Mouse (Mus musculus) bone marrow macrophage, adult 2 months (primary cell): Measurements from ENCODE around the gene Spocd1. TPM values are rescaled to one million over a fixed set of nuclear protein-coding genes. Genes with fewer than 3 reads are reported as not detected.
A peak's percentile ranks its signal among the peaks of the same experiment; 100 is the strongest.

ENCODE experiments used
- H3K27ac ChIP-seq: 2 replicates; pipeline ENCODE4 v1.5.1; 2012; ENCODE audit warnings: low read depth, low read length; ENCODE audit not compliant: insufficient read depth
- H3K4me1 ChIP-seq: 2 replicates; pipeline ENCODE4 v1.6.1; 2012; ENCODE audit warnings: low read length; ENCODE audit not compliant: control insufficient read depth, insufficient read depth
- H3K4me3 ChIP-seq: 2 replicates; pipeline ENCODE4 v1.5.1; 2012; ENCODE audit warnings: mild to moderate bottlenecking, low read length, moderate library complexity; ENCODE audit not compliant: insufficient read depth
- CTCF ChIP-seq: IDR thresholded peaks from 2 replicates; pipeline ENCODE4 v1.5.1; 2012; ENCODE audit warnings: low read depth, mild to moderate bottlenecking, low read length, moderate library complexity
- POLR2A ChIP-seq: IDR thresholded peaks from 2 replicates; pipeline ENCODE4 v1.6.1; 2012; ENCODE audit warnings: mild to moderate bottlenecking, low read depth, low read length, borderline replicate concordance
- polyA plus RNA-seq: library from polyadenylated mRNA; stranded (reverse); fragments of >200 nt; gene quantifications from 2 replicates; pipeline ENCODE4 v1.2.4, GENCODE M21; 2012; ENCODE audit not compliant: missing spikeins, insufficient read depth, insufficient read length

Gene Spocd1
- polyA plus RNA-seq, 1 experiment: not detected

- no peak overlapping the region for H3K4me3 ChIP-seq
- no peak for TF ChIP-seq POLR2A
- TF ChIP-seq CTCF: no peak
Observed at GRCm38 (mm10) chr4:129995255-129995654, 66.2 kb downstream of the Spocd1 start.

GRCm38 (mm10) chr4:129996015-129996414 is 67.0 kb downstream of the Spocd1 start:
- Histone ChIP-seq H3K4me3 (no peak overlapping the region), H3K27ac (no peak overlapping the region), H3K4me1 (no peaks in the 10 kb centered on the region)
- TF ChIP-seq CTCF (no peak), POLR2A (no peak)

More at GRCm38 (mm10) chr4:129995255-129995654, 66.2 kb downstream of the Spocd1 start:
- Histone ChIP-seq H3K4me1 (no peaks in the 10 kb centered on the region), H3K27ac (no peak overlapping the region)

DNA sequence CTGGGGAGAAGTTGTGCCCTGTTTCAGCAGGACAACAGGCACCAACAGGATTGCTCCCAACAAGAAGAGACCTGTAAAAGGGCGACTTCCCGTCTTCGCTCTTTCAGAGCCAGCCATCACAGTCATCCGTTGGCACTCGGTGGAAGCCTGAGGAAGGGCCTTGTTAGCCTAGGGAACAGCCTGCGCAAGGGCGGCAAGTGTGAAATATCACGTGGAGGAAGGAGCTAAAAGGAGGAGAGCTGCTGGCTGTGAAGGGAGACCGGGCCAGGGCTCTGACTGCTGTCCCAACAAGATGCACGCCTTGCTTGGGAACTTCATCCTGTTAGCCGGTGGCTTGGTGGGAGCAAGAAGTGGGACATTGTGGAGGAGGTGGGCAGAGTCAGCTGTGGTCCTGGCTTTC is 69.1 kb downstream of the Spocd1 start:
- H3K4me3 ChIP-seq: no peak overlapping the region
- H3K4me1 ChIP-seq: peaks cover 7% of the 10 kb centered on the region
- H3K27ac ChIP-seq: no peak overlapping the region
- TF ChIP-seq POLR2A: no peak
- TF ChIP-seq CTCF: no peak

DNA sequence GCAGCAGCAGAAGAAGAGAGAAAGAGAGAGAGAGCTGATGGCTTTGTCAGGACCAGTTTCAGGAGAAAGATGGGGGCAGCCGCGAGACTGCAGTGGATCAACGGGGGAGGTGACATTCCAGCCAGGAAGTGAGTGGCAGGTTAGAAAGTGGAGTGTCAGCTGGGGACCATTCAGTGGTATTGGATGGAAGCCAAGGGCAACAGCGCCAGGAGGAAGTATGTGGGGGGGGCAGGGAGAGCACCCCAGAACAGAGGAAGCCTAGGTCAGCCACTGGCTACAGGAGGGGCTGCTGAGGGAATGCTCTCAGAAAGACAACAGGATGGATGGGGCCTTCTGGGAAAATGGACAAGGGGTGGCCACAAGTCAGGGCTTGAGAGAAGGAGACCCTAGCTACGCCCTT is 72.7 kb downstream of the Spocd1 start:
- H3K27ac ChIP-seq: no peak overlapping the region
- no peak overlapping the region for H3K4me3 ChIP-seq
- no peak for TF ChIP-seq POLR2A
- TF ChIP-seq CTCF: no peak
- H3K4me1 ChIP-seq: peaks cover 7% of the 10 kb centered on the region

- Histone ChIP-seq H3K4me1 (peaks cover 7% of the 10 kb centered on the region), H3K27ac (no peak overlapping the region), H3K4me3 (no peak overlapping the region)
- TF ChIP-seq CTCF (no peak), POLR2A (no peak)
Observed at GRCm38 (mm10) chr4:130002157-130002556, 73.1 kb downstream of the Spocd1 start.

GRCm38 (mm10) chr4:130005593-130005992 is 76.5 kb downstream of the Spocd1 start:
- Histone ChIP-seq H3K4me1 (peaks cover 7% of the 10 kb centered on the region), H3K4me3 (no peak overlapping the region), H3K27ac (no peak overlapping the region)
- TF ChIP-seq POLR2A (no peak), CTCF (no peak)

DNA sequence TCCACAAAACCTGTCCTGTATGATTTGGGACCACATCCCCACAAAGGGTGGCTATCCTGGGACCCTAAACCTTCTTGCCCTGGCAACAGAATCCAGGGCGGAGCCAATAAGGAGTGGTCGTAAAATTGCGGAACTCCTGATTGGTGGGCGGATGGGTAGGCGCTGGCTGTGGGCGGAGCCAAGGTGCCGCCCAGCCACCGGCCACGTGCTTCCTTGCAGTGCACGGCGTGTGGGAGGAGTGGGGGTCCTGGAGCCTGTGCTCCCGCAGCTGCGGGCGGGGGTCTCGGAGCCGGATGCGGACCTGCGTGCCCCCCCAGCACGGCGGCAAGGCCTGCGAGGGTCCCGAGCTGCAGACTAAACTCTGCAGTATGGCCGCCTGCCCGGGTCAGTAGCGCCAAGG is 77.5 kb downstream of the Spocd1 start:
- peak overlapping the region; percentile 42 for H3K4me3 ChIP-seq
- H3K4me1 ChIP-seq: peaks cover 5% of the 10 kb centered on the region
- no peak overlapping the region for H3K27ac ChIP-seq
- no peak for TF ChIP-seq CTCF
- no peak for TF ChIP-seq POLR2A

Other genes with a start within 250 kb of the Spocd1 start
- gene Tmem39b, start 232.4 kb upstream of the Spocd1 start, polyA plus RNA-seq: 10.7 and 12.8 TPM in 2 replicates
- 67.0 and 67.1 TPM in 2 replicates for gene Khdrbs1, start 186.9 kb upstream of the Spocd1 start, polyA plus RNA-seq
- 365 TPM in 2 replicates for gene Ptp4a2, start 118.0 kb upstream of the Spocd1 start, polyA plus RNA-seq
- gene Adgrb2, start 55.6 kb downstream of the Spocd1 start, polyA plus RNA-seq: not detected in 2 replicates
- gene Col16a1, start 118.6 kb downstream of the Spocd1 start, polyA plus RNA-seq: 0.48 and 1.1 TPM in 2 replicates
- 41.4 and 44.1 TPM in 2 replicates for gene Pef1, start 173.3 kb downstream of the Spocd1 start, polyA plus RNA-seq
- gene Hcrtr1, start 210.1 kb downstream of the Spocd1 start, polyA plus RNA-seq: not detected in 2 replicates
- gene Tinagl1, start 245.9 kb downstream of the Spocd1 start, polyA plus RNA-seq: 0.58 and 0.92 TPM in 2 replicates